Mouse (Mus musculus): ENCODE data around the gene 1700034J05Rik. TPM values are rescaled to one million over a fixed set of nuclear protein-coding genes. Genes with fewer than 3 reads are reported as not detected.

1700034J05Rik gene
- not detected in 2 replicates for total RNA-seq (2012; rRNA removed)
- total RNA-seq (2014; rRNA removed) = not detected in 2 replicates
- not detected in 2 replicates for polyA plus RNA-seq (2012; ENCODE audit: insufficient read length, low read depth)

- in situ Hi-C loops (cut with MboI; ENCODE audit: low pct_ligation_motif_present, low pct_unique_long_range_greater_than_20kb, low sequenced_read_pairs) = no loop called here
- H3K27me3 ChIP-seq (replicated peaks) = no peaks in the 10 kb centered on the region
- no peaks in the 10 kb centered on the region for H3K79me2 ChIP-seq (replicated peaks; ENCODE audit: control insufficient read depth, extremely low read depth, insufficient read depth, poor library complexity, severe bottlenecking)
- peak; percentile 15 for DNase-seq (ENCODE audit: extremely low read depth)
- H3K4me1 ChIP-seq (ENCODE audit: control insufficient read depth in 1 of 2, insufficient read depth in 2 of 2) = peaks cover 2 to 7% of the 10 kb centered on the region in 2 experiments; a peak in 3 of 4 replicates
- no peak within 1 kb of the TSS for H3K27ac ChIP-seq (ENCODE audit: insufficient read depth, low read depth)
- no peaks in the 10 kb centered on the region for H3K9me3 ChIP-seq (replicated peaks; ENCODE audit: low read length)
- no peak within 1 kb of the TSS for H3K4me2 ChIP-seq (ENCODE audit: insufficient read depth, low read depth, poor library complexity, severe bottlenecking)
- no peak within 1 kb of the TSS for H3K9ac ChIP-seq (ENCODE audit: insufficient read depth, low read depth)
- no peak for TF ChIP-seq MAX (IDR thresholded peaks at IDR 0.05; ENCODE audit: low read length)
- TF ChIP-seq USF1 (IDR thresholded peaks at IDR 0.05; ENCODE audit: low read depth, low read length) = no peak
- no peak for TF ChIP-seq CHD1 (IDR thresholded peaks at IDR 0.05; ENCODE audit: low read depth, low read length)
- TF ChIP-seq BHLHE40 (IDR thresholded peaks at IDR 0.05; ENCODE audit: low read depth, low read length) = no peak
- TF ChIP-seq TBP (conservative IDR thresholded peaks at IDR 0.05; ENCODE audit: low read depth, low read length) = no peak
- TF ChIP-seq POLR2A (IDR thresholded peaks at IDR 0.05; ENCODE audit: low read depth, low read length) = no peak
- TF ChIP-seq ZKSCAN1 (IDR thresholded peaks at IDR 0.05; ENCODE audit: borderline replicate concordance, low read depth, low read length) = no peak
- TF ChIP-seq HCFC1 (IDR thresholded peaks at IDR 0.05; ENCODE audit: low read depth, low read length) = no peak
- TF ChIP-seq ZMIZ1 (IDR thresholded peaks at IDR 0.05; ENCODE audit: low read depth, low read length) = no peak
- TF ChIP-seq NRF1 (IDR thresholded peaks at IDR 0.05; ENCODE audit: low read depth, low read length) = no peak
- no peak for TF ChIP-seq IRF4 (IDR thresholded peaks at IDR 0.05; ENCODE audit: low read depth, low read length)
- no peak for TF ChIP-seq SIN3A (IDR thresholded peaks at IDR 0.05; ENCODE audit: low read length)
- peaks cover 0 to 6% of the 10 kb centered on the region in 2 experiments for H3K36me3 ChIP-seq (replicated peaks in 1 of 2; ENCODE audit: control insufficient read depth in 1 of 2, insufficient read depth in 1 of 2, low read length in 1 of 2)
- dilution Hi-C loops (cut with MboI; ENCODE audit: extremely low pct_ligation_motif_present, extremely low pct_unique_long_range_greater_than_20kb, low sequenced_read_pairs) = no loop called here
- no peak within 1 kb of the TSS for H3K4me3 ChIP-seq (replicated peaks in 1 of 3; ENCODE audit: low read depth in 2 of 3, low read length in 2 of 3, poor library complexity in 1 of 3)
Observed at GRCm38 (mm10) chr6:146954258-146954657, at the start of gene 1700034J05Rik. TSS of gene 1700034J05Rik (minus strand) at chr6:146954422.

- DNase-seq (ENCODE audit: extremely low read depth) = no peak
- in situ Hi-C loops (cut with MboI; ENCODE audit: low pct_ligation_motif_present, low pct_unique_long_range_greater_than_20kb, low sequenced_read_pairs) (loop anchor here (10.0 to 25.0 kb wide), 2 partner anchors 165 to 337 kb away; no protein-coding TSS in a partner anchor), dilution Hi-C loops (cut with MboI; ENCODE audit: extremely low pct_ligation_motif_present, extremely low pct_unique_long_range_greater_than_20kb, low sequenced_read_pairs) (no loop called here)
- no peak overlapping the region for H3K4me3 ChIP-seq (replicated peaks in 1 of 3; ENCODE audit: low read depth in 2 of 3, low read length in 2 of 3, poor library complexity in 1 of 3)
- no peaks in the 10 kb centered on the region for H3K4me1 ChIP-seq (ENCODE audit: control insufficient read depth in 1 of 2, insufficient read depth in 2 of 2)
- no peaks in the 10 kb centered on the region for H3K9me3 ChIP-seq (replicated peaks; ENCODE audit: low read length)
- H3K27ac ChIP-seq (ENCODE audit: insufficient read depth, low read depth) = no peak overlapping the region; the same call in 1 of the 2 replicates
- no peaks in the 10 kb centered on the region for H3K79me2 ChIP-seq (replicated peaks; ENCODE audit: control insufficient read depth, extremely low read depth, insufficient read depth, poor library complexity, severe bottlenecking)
- no peak for TF ChIP-seq POLR2AphosphoS2 (IDR thresholded peaks at IDR 0.05; ENCODE audit: low read depth, low read length)
- no peak for TF ChIP-seq JUN (IDR thresholded peaks at IDR 0.05; ENCODE audit: insufficient read depth, low read depth, low read length)
- TF ChIP-seq UBTF (IDR thresholded peaks at IDR 0.05; ENCODE audit: low read depth, low read length) = no peak
- TF ChIP-seq MAZ (IDR thresholded peaks at IDR 0.05; ENCODE audit: low read depth, low read length) = no peak
- no peak for TF ChIP-seq IRF4 (IDR thresholded peaks at IDR 0.05; ENCODE audit: low read depth, low read length)
- no peak for TF ChIP-seq CTCF (conservative IDR thresholded peaks at IDR 0.05 in 1 of 2, IDR thresholded peaks at IDR 0.05 in 1 of 2; ENCODE audit: low read depth in 2 of 2, low read length in 2 of 2)
- no peak for TF ChIP-seq SIN3A (IDR thresholded peaks at IDR 0.05; ENCODE audit: low read length)
- no peak for TF ChIP-seq USF1 (IDR thresholded peaks at IDR 0.05; ENCODE audit: low read depth, low read length)
- TF ChIP-seq KAT2A (IDR thresholded peaks at IDR 0.05; ENCODE audit: insufficient replicate concordance, low read length) = no peak
- TF ChIP-seq EP300 (IDR thresholded peaks at IDR 0.05; ENCODE audit: low read length) = no peak
- no peak for TF ChIP-seq NRF1 (IDR thresholded peaks at IDR 0.05; ENCODE audit: low read depth, low read length)
- no peak for TF ChIP-seq PAX5 (IDR thresholded peaks at IDR 0.05; ENCODE audit: low read length)
- TF ChIP-seq ETS1 (conservative IDR thresholded peaks at IDR 0.05; ENCODE audit: low read depth, low read length) = no peak
- no peak for TF ChIP-seq SMC3 (IDR thresholded peaks at IDR 0.05; ENCODE audit: low read depth, low read length)
- no peak for TF ChIP-seq USF2 (conservative IDR thresholded peaks at IDR 0.05; ENCODE audit: low read depth, low read length)
- no peak for TF ChIP-seq GABPA (IDR thresholded peaks at IDR 0.05; ENCODE audit: insufficient replicate concordance, low read depth, low read length)
- TF ChIP-seq NELFE (IDR thresholded peaks at IDR 0.05; ENCODE audit: low read depth, low read length) = no peak
- peaks cover 12 to 70% of the 10 kb centered on the region in 2 experiments for H3K36me3 ChIP-seq (replicated peaks in 1 of 2; ENCODE audit: control insufficient read depth in 1 of 2, insufficient read depth in 1 of 2, low read length in 1 of 2)
- H3K9ac ChIP-seq (ENCODE audit: insufficient read depth, low read depth) = no peak overlapping the region
- no peak overlapping the region for H3K4me2 ChIP-seq (ENCODE audit: insufficient read depth, low read depth, poor library complexity, severe bottlenecking)
- no peaks in the 10 kb centered on the region for H3K27me3 ChIP-seq (replicated peaks)
Observed at GRCm38 (mm10) chr6:146999755-147000154, 45.5 kb upstream of the 1700034J05Rik start.

Data from CH12.LX (cell line).